Mouse (Mus musculus) hindbrain, embryonic 15.5 days (tissue): ENCODE data around the gene Prkg1. TPM values are rescaled to one million over a fixed set of nuclear protein-coding genes. Genes with fewer than 3 reads are reported as not detected.

Experiments
- ATAC-seq: fragments of 200-750 bp; cut with Nextera tagmentation; 2 replicates; pipeline ENCODE4 v1.8.0; 2017; ENCODE audit warnings: low read depth, moderate number of reproducible peaks, moderate TSS enrichment; ENCODE audit not compliant: low FRiP score
- H3K27ac ChIP-seq: fragments of 300-500 bp; sonication (generic); replicated peaks from 2 replicates; pipeline ENCODE4 v1.5.1; 2015; ENCODE audit warnings: mild to moderate bottlenecking, inconsistent platforms
- H3K27me3 ChIP-seq: fragments of 300-500 bp; sonication (generic); 2 replicates; pipeline ENCODE4 v1.6.1; 2015; ENCODE audit warnings: control low read depth, inconsistent platforms
- H3K36me3 ChIP-seq: fragments of 300-500 bp; sonication (generic); 2 replicates; pipeline ENCODE4 v1.6.1; 2015; ENCODE audit warnings: control low read depth, inconsistent platforms
- H3K4me1 ChIP-seq: fragments of 300-500 bp; sonication (generic); replicated peaks from 2 replicates; pipeline ENCODE4 v1.6.1; 2015; ENCODE audit warnings: control low read depth, inconsistent platforms
- H3K4me2 ChIP-seq: fragments of 300-500 bp; sonication (generic); 2 replicates; pipeline ENCODE4 v1.6.1; 2015; ENCODE audit warnings: moderate library complexity, mild to moderate bottlenecking, inconsistent platforms
- H3K4me3 ChIP-seq: fragments of 300-500 bp; sonication (generic); 2 replicates; pipeline ENCODE4 v1.5.1; 2015; ENCODE audit warnings: mild to moderate bottlenecking, inconsistent platforms
- H3K9ac ChIP-seq: fragments of 300-500 bp; sonication (generic); 2 replicates; pipeline ENCODE4 v1.6.1; 2015; ENCODE audit warnings: inconsistent platforms
- H3K9me3 ChIP-seq: fragments of 300-500 bp; sonication (generic); 2 replicates; pipeline ENCODE4 v1.6.1; 2016; ENCODE audit warnings: control low read depth, inconsistent platforms
- WGBS: fragments of 180-500 bp; shearing (Covaris S2); methylation state at CpG from one replicate; pipeline ENCODE4 v1.1.7; 2015; 5-methylcytosine and 5-hydroxymethylcytosine counted together
- polyA plus RNA-seq: library from polyadenylated mRNA; unstranded; fragments of >200 nt; fragmentation: Nextera tagmentation; extraction: Ambion mirVana; gene quantifications from 2 replicates; pipeline ENCODE4 v1.2.1, GENCODE M21; 2015

Gene Prkg1
- polyA plus RNA-seq, 1 experiment from 2014 or later = 5.0 TPM

- Histone ChIP-seq H3K4me1 (no peaks in the 10 kb centered on the region), H3K4me3 (no peak overlapping the region), H3K9ac (no peak overlapping the region), H3K27ac (no peak overlapping the region), H3K36me3 (no peaks in the 10 kb centered on the region), H3K4me2 (no peak overlapping the region), H3K9me3 (no peaks in the 10 kb centered on the region), H3K27me3 (no peaks in the 10 kb centered on the region)
- 71% methylated on average over 4 of the region's 4 CpGs for WGBS
- no peak for ATAC-seq
Measured at GRCm38 (mm10) chr19:31489606-31490005, 275.2 kb downstream of the Prkg1 start.

DNA sequence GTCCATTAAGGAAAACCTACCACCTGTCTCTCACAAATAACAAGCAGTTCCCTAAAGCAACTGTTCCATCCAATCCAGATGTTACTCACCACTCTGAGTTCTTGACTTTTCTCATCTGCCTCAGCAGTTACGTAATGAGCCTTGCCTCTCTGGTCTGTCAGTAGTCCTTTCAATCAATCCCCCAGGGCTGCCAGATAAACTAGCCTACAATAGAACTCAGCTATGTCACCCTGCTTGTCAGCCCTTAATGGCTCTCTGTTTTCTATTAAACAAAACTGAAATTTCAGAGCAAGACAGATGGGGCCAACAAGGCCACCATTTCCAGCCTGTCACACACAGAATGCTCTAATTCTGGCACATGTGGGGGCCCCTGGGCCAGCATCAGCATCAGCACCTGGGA lies 293.1 kb downstream of the Prkg1 start:
- no peak for ATAC-seq

GRCm38 (mm10) chr19:31460188-31460587 lies 304.6 kb downstream of the Prkg1 start:
- Histone ChIP-seq H3K27me3 (no peaks in the 10 kb centered on the region), H3K4me2 (no peak overlapping the region), H3K36me3 (no peaks in the 10 kb centered on the region), H3K27ac (no peak overlapping the region), H3K4me1 (no peaks in the 10 kb centered on the region), H3K9ac (no peak overlapping the region), H3K4me3 (no peak overlapping the region), H3K9me3 (no peaks in the 10 kb centered on the region)
- no peak for ATAC-seq

More for the DNA sequence above, 293.1 kb downstream of the Prkg1 start:
- Histone ChIP-seq H3K9me3 (no peaks in the 10 kb centered on the region), H3K4me3 (no peak overlapping the region), H3K9ac (no peak overlapping the region), H3K36me3 (no peaks in the 10 kb centered on the region), H3K4me1 (no peaks in the 10 kb centered on the region), H3K4me2 (no peak overlapping the region), H3K27ac (no peak overlapping the region), H3K27me3 (no peaks in the 10 kb centered on the region)
- 49% methylated on average over 1 of the region's 1 CpGs for WGBS

- Histone ChIP-seq H3K36me3 (no peaks in the 10 kb centered on the region), H3K27me3 (no peaks in the 10 kb centered on the region), H3K4me3 (no peak overlapping the region), H3K9ac (no peak overlapping the region), H3K9me3 (no peaks in the 10 kb centered on the region), H3K27ac (no peak overlapping the region), H3K4me1 (no peaks in the 10 kb centered on the region), H3K4me2 (no peak overlapping the region)
- ATAC-seq = no peak
- 92% methylated on average over 1 of the region's 1 CpGs for WGBS
Measured at GRCm38 (mm10) chr19:31444101-31444500, 320.7 kb downstream of the Prkg1 start.

- H3K36me3 ChIP-seq = no peaks in the 10 kb centered on the region
- 78% methylated on average over 3 of the region's 3 CpGs for WGBS
- H3K4me2 ChIP-seq = no peak overlapping the region
- H3K27ac ChIP-seq = no peak overlapping the region
- no peak overlapping the region for H3K9ac ChIP-seq
- no peaks in the 10 kb centered on the region for H3K27me3 ChIP-seq
- H3K4me3 ChIP-seq = no peak overlapping the region
- no peaks in the 10 kb centered on the region for H3K4me1 ChIP-seq
- no peak for ATAC-seq
- H3K9me3 ChIP-seq = no peaks in the 10 kb centered on the region
Measured at GRCm38 (mm10) chr19:31442311-31442710, 322.5 kb downstream of the Prkg1 start.

- no peak overlapping the region for H3K4me2 ChIP-seq
- H3K27ac ChIP-seq = no peak overlapping the region
- no peaks in the 10 kb centered on the region for H3K36me3 ChIP-seq
- H3K4me3 ChIP-seq = no peak overlapping the region
- no peak for ATAC-seq
- H3K4me1 ChIP-seq = no peaks in the 10 kb centered on the region
- no peak overlapping the region for H3K9ac ChIP-seq
- H3K9me3 ChIP-seq = no peaks in the 10 kb centered on the region
- H3K27me3 ChIP-seq = no peaks in the 10 kb centered on the region
- 80% methylated on average over 1 of the region's 1 CpGs for WGBS
Measured at GRCm38 (mm10) chr19:31433446-31433845, 331.4 kb downstream of the Prkg1 start.

DNA sequence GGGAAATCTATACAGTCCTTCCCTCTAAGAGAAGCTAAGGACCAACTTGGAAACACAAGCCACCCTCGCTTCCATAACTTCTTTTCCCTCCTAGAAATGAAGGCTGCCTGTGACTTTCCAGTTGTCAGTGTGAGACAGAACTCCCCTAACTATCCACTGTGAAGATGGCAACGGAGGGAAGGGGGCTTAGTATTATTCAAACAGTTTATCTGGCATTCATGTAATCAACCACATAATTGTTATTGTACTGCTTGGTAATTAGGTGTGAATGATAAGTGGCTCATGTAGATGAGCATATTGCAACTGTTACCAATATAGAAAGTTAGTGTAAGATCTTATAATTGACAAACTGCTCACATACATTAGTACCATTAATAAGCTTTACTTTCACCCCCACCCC lies 333.4 kb downstream of the Prkg1 start:
- Histone ChIP-seq H3K4me1 (no peaks in the 10 kb centered on the region), H3K9ac (no peak overlapping the region), H3K9me3 (no peaks in the 10 kb centered on the region), H3K36me3 (no peaks in the 10 kb centered on the region), H3K27me3 (no peaks in the 10 kb centered on the region), H3K4me3 (no peak overlapping the region), H3K4me2 (no peak overlapping the region), H3K27ac (no peak overlapping the region)
- ATAC-seq = no peak
- WGBS = 64% methylated on average over 2 of the region's 2 CpGs

DNA sequence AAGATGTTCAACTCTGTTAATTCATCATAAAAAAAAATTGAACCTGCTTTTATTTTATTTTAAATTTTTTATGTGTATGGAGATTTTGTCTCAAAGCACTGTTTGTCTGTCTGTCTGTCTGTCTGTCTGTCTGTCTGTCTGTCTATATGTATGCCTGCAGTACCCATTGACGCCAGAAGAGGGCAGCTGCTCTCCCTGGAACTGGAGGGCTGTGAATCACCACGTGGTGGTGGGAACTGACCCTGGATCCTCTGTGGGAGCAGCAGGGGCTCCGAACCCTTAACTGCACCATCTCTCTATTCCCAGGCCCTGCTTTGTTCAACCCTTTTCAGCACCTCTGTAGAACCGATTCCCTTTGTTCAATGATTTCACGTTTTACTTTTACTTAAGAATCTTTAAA lies 338.7 kb downstream of the Prkg1 start:
- Histone ChIP-seq H3K4me2 (no peak overlapping the region), H3K9ac (no peak overlapping the region), H3K27me3 (no peaks in the 10 kb centered on the region), H3K4me3 (no peak overlapping the region), H3K9me3 (no peaks in the 10 kb centered on the region), H3K36me3 (no peaks in the 10 kb centered on the region), H3K4me1 (peaks cover 6% of the 10 kb centered on the region; the same call in 1 of the 2 replicates), H3K27ac (no peak overlapping the region)
- 73% methylated on average over 5 of the region's 5 CpGs for WGBS
- ATAC-seq = no peak

GRCm38 (mm10) chr19:31425199-31425598 lies 339.6 kb downstream of the Prkg1 start:
- Histone ChIP-seq H3K9ac (no peak overlapping the region), H3K4me3 (no peak overlapping the region), H3K9me3 (no peaks in the 10 kb centered on the region), H3K4me2 (peak overlapping the region; percentile 14), H3K27ac (no peak overlapping the region), H3K4me1 (peaks cover 6% of the 10 kb centered on the region; the same call in 1 of the 2 replicates), H3K27me3 (no peaks in the 10 kb centered on the region), H3K36me3 (no peaks in the 10 kb centered on the region)
- no peak for ATAC-seq
- 43% methylated on average over 9 of the region's 9 CpGs for WGBS

DNA sequence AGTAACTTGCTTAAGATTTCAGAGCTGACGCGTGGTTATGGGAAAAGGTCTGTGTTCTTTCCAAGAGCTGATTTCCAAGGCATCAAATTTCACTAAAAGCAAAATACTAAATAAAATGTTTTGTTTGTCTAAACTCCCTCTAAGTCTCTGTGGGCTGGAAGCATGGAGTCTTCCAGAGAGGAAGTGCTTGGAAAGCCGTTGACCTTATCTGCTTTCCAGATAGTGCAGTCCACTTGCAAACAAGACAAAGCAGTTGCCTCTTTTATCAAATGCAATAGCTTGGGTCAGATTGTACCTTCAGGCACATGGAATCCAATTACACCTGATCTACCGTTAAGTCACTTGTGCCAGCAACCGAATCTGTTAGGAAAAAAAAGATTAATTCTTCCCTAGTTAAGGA lies 340.5 kb downstream of the Prkg1 start:
- peaks cover 6% of the 10 kb centered on the region; the same call in 1 of the 2 replicates for H3K4me1 ChIP-seq

DNA sequence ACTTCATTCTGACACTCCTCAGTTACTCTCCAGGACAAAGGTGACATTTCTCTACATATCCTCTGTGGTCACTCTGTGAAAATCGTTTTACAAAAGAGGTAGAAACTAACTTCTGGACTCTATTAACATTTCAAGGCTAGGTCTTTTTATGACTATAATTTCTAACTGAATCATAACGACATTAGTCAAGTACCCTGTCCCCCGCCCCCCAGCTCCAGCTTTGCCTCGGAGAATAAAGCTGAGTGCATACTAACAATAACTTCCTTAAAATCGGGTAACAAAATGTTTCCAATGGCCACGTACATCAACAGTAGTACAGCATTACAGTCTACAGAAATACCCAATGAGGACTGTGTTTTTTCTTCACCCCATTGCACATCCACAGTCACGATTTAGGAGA lies 351.3 kb downstream of the Prkg1 start:
- Histone ChIP-seq H3K27ac (no peak overlapping the region), H3K4me3 (no peak overlapping the region), H3K9me3 (no peaks in the 10 kb centered on the region), H3K9ac (no peak overlapping the region), H3K36me3 (no peaks in the 10 kb centered on the region), H3K4me2 (no peak overlapping the region), H3K4me1 (no peaks in the 10 kb centered on the region), H3K27me3 (no peaks in the 10 kb centered on the region)
- WGBS = 85% methylated on average over 7 of the region's 7 CpGs
- ATAC-seq = no peak

More for the DNA sequence above, 340.5 kb downstream of the Prkg1 start:
- H3K36me3 ChIP-seq = no peaks in the 10 kb centered on the region
- no peak overlapping the region for H3K4me2 ChIP-seq
- no peaks in the 10 kb centered on the region for H3K9me3 ChIP-seq
- ATAC-seq = no peak
- no peaks in the 10 kb centered on the region for H3K27me3 ChIP-seq
- H3K27ac ChIP-seq = no peak overlapping the region
- no peak overlapping the region for H3K4me3 ChIP-seq
- no peak overlapping the region for H3K9ac ChIP-seq
- 74% methylated on average over 5 of the region's 5 CpGs for WGBS

- Histone ChIP-seq H3K4me2 (no peak overlapping the region), H3K9ac (no peak overlapping the region), H3K9me3 (no peaks in the 10 kb centered on the region), H3K27ac (no peak overlapping the region), H3K36me3 (no peaks in the 10 kb centered on the region), H3K4me3 (no peak overlapping the region), H3K27me3 (no peaks in the 10 kb centered on the region), H3K4me1 (no peaks in the 10 kb centered on the region)
- WGBS = 79% methylated on average over 1 of the region's 1 CpGs
- no peak for ATAC-seq
Measured at GRCm38 (mm10) chr19:31396096-31396495, 368.7 kb downstream of the Prkg1 start.

DNA sequence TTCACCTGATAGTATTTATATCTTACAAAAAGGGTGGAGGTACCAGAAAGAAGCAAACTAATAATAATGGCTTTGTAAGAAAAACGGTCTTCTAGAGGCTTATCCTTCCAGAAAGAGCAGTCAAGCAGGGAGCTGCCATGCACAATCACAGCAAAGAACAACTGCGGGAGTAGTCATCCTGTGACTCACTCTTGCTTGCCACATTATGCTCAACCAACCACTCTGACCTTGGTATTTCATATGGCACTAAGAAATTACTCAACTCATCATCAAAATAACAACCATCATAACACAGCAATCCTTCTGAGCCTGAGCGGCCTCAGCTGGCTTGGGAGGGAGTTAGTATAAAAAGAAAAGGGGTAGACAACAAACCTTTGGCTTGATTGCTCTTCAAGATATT lies 379.5 kb downstream of the Prkg1 start:
- Histone ChIP-seq H3K4me1 (peaks cover 12% of the 10 kb centered on the region), H3K4me2 (no peak overlapping the region), H3K9me3 (no peaks in the 10 kb centered on the region), H3K27ac (no peak overlapping the region), H3K27me3 (no peaks in the 10 kb centered on the region), H3K36me3 (no peaks in the 10 kb centered on the region), H3K4me3 (no peak overlapping the region), H3K9ac (no peak overlapping the region)
- ATAC-seq = no peak
- WGBS = 81% methylated on average over 3 of the region's 3 CpGs
